Mouse (Mus musculus) bone marrow macrophage, adult 2 months (primary cell): ENCODE measurements around the gene Stradb.

Experiments
- CTCF ChIP-seq: IDR thresholded peaks from 2 replicates; pipeline ENCODE4 v1.5.1; 2012; ENCODE audit warnings: low read depth, mild to moderate bottlenecking, low read length, moderate library complexity
- POLR2A ChIP-seq: IDR thresholded peaks from 2 replicates; pipeline ENCODE4 v1.6.1; 2012; ENCODE audit warnings: mild to moderate bottlenecking, low read depth, low read length, borderline replicate concordance

DNA sequence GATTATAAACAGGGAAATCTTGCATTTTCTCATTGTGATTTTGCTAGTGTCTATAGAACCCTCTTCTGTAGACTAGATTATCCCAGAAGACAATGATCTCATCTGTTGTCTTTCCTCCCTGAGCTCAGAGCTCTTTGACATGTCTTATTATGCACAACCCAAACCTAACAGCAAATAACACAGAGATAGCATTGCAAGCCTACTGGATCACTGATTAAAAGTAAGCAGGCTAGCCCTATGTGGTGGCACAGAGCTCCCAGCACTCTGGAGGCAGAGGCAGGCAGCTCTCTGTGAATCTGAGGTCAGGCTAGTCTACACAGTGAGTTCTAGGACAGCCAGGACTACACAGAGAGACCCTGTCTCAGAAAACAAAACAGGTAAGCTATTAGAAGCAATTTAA, 10.5 kb upstream of the Stradb start:
- TF ChIP-seq POLR2A = no peak
- TF ChIP-seq CTCF = no peak
